Mouse (Mus musculus) liver, embryonic 14.5 days (tissue): ENCODE data around the gene B4galnt2. TPM values are rescaled to one million over a fixed set of nuclear protein-coding genes. Genes with fewer than 3 reads are reported as not detected.

Source experiments
- ATAC-seq: fragments of 200-750 bp; cut with Nextera tagmentation; 2 replicates; pipeline ENCODE4 v1.8.0; 2017; ENCODE audit warnings: moderate number of reproducible peaks, mild to moderate bottlenecking, moderate library complexity; ENCODE audit not compliant: insufficient read depth
- DNase-seq, 3 experiments: peaks; one replicate each; pipeline ENCODE4 v3.0.0-alpha.2; 2012 to 2013; ENCODE audit warnings: low read depth in 3 of 3, low spot score in 3 of 3
- H3K27ac ChIP-seq: fragments of 300-500 bp; sonication (generic); 2 replicates; pipeline ENCODE4 v1.5.1; 2014; ENCODE audit warnings: moderate library complexity, mild to moderate bottlenecking, control low read depth, inconsistent platforms
- H3K27me3 ChIP-seq: fragments of 300-500 bp; sonication (generic); 2 replicates; pipeline ENCODE4 v1.6.1; 2014; ENCODE audit warnings: mild to moderate bottlenecking, low read length, moderate library complexity; ENCODE audit not compliant: control insufficient read depth, insufficient read depth
- H3K36me3 ChIP-seq: fragments of 300-500 bp; sonication (generic); replicated peaks from 2 replicates; pipeline ENCODE4 v1.6.1; 2014; ENCODE audit warnings: low read depth; ENCODE audit not compliant: control insufficient read depth, insufficient read depth
- H3K4me1 ChIP-seq, 2 experiments: fragments of 200-500 bp in 1 of 2; fragments of 300-500 bp in 1 of 2; sonication (generic) in 1 of 2; replicated peaks; 2 replicates each; pipeline ENCODE4 v1.6.1; 2012 to 2014; ENCODE audit warnings: antibody characterized with exemption in 1 of 2, inconsistent platforms in 1 of 2, low read length in 1 of 2; ENCODE audit not compliant: control insufficient read depth in 2 of 2, insufficient read depth in 2 of 2
- H3K4me2 ChIP-seq: fragments of 300-500 bp; sonication (generic); 2 replicates; pipeline ENCODE4 v1.6.1; 2014; ENCODE audit warnings: low read depth, mild to moderate bottlenecking, control low read depth, moderate library complexity
- H3K4me3 ChIP-seq, 2 experiments: fragments of 200-500 bp in 1 of 2; fragments of 300-500 bp in 1 of 2; sonication (generic) in 1 of 2; 2 replicates each; pipeline ENCODE4 v1.5.1; 2012 to 2014; ENCODE audit warnings: low read depth in 2 of 2, low read length in 2 of 2, mild to moderate bottlenecking in 2 of 2, control low read depth in 1 of 2, inconsistent platforms in 1 of 2, moderate library complexity in 1 of 2; ENCODE audit not compliant: insufficient read depth in 1 of 2
- H3K9ac ChIP-seq: fragments of 300-500 bp; sonication (generic); replicated peaks from 2 replicates; pipeline ENCODE4 v1.6.1; 2014; ENCODE audit warnings: mild to moderate bottlenecking, control low read depth, moderate library complexity
- H3K9me3 ChIP-seq: fragments of 300-500 bp; sonication (generic); 2 replicates; pipeline ENCODE4 v1.6.1; 2016; ENCODE audit warnings: low read length, mixed read lengths; ENCODE audit not compliant: control insufficient read depth
- CTCF ChIP-seq: IDR thresholded peaks from 2 replicates; pipeline ENCODE4 v1.5.1; 2016; ENCODE audit warnings: antibody characterized with exemption, low read depth, control low read depth
- EP300 ChIP-seq: IDR thresholded peaks from 2 replicates; pipeline ENCODE4 v1.6.1; 2016; ENCODE audit warnings: antibody characterized with exemption, low read depth
- WGBS: fragments of 180-500 bp; shearing (Covaris S2); extraction: QIAGEN DNeasy Blood & Tissue Kit; methylation state at CpG from one replicate; pipeline ENCODE4 v1.1.7; 2014; ENCODE audit not compliant: insufficient replicate concordance; 5-methylcytosine and 5-hydroxymethylcytosine counted together
- polyA plus RNA-seq, 2 experiments: library from polyadenylated mRNA; depleted of rRNA in 1 of 2; stranded (reverse) in 1 of 2; unstranded in 1 of 2; fragments of >200 nt; fragmentation: Nextera tagmentation in 1 of 2; extraction: Ambion mirVana in 1 of 2; gene quantifications; 2 replicates each; pipeline versions ENCODE4 v1.2.1 to v1.2.3; 2012 to 2014

B4galnt2 gene
- polyA plus RNA-seq, 2 experiments: 0.02 to 0.09 TPM

- no peak overlapping the region for H3K27ac ChIP-seq
These were observed 76.1 kb downstream of the B4galnt2 start for GRCm38 (mm10) chr11:95838598-95838997.

GRCm38 (mm10) chr11:95837059-95837458 lies 77.6 kb downstream of the B4galnt2 start, which contains the start of gene Gngt2:
Gngt2 (plus strand) TSS chr11:95837216.
- no peak for DNase-seq
- Histone ChIP-seq H3K27me3 (peaks cover 18% of the 10 kb centered on the region), H3K9me3 (no peaks in the 10 kb centered on the region), H3K4me2 (no peak within 1 kb of the TSS), H3K4me3 (no peak within 1 kb of the TSS), H3K27ac (no peak within 1 kb of the TSS), H3K4me1 (peaks cover 15 to 31% of the 10 kb centered on the region in 2 experiments), H3K9ac (no peak within 1 kb of the TSS), H3K36me3 (no peaks in the 10 kb centered on the region)
- 82% methylated on average over 10 of the region's 10 CpGs for WGBS
- TF ChIP-seq EP300: no peak
- no peak for TF ChIP-seq CTCF
- no peak for ATAC-seq

More at GRCm38 (mm10) chr11:95838598-95838997, 76.1 kb downstream of the B4galnt2 start:
- Histone ChIP-seq H3K4me2 (no peak overlapping the region), H3K4me3 (no peak overlapping the region), H3K4me1 (peaks cover 19 to 45% of the 10 kb centered on the region in 2 experiments), H3K9ac (no peak overlapping the region), H3K9me3 (no peaks in the 10 kb centered on the region), H3K27me3 (peaks cover 3% of the 10 kb centered on the region), H3K36me3 (no peaks in the 10 kb centered on the region)
- 49% methylated on average over 4 of the region's 4 CpGs for WGBS
- TF ChIP-seq CTCF: no peak
- TF ChIP-seq EP300: no peak
- DNase-seq (no peak), ATAC-seq (no peak)

- no peaks in the 10 kb centered on the region for H3K36me3 ChIP-seq
- H3K4me3 ChIP-seq: no peak overlapping the region
- H3K9ac ChIP-seq: no peak overlapping the region
- H3K4me2 ChIP-seq: no peak overlapping the region
- TF ChIP-seq CTCF: no peak
- TF ChIP-seq EP300: no peak
- no peaks in the 10 kb centered on the region for H3K9me3 ChIP-seq
- ATAC-seq (no peak), DNase-seq (no peak)
- 69% methylated on average over 6 of the region's 6 CpGs for WGBS
- peaks cover 15 to 28% of the 10 kb centered on the region in 2 experiments for H3K4me1 ChIP-seq
- H3K27ac ChIP-seq: no peak overlapping the region
- peaks cover 25% of the 10 kb centered on the region for H3K27me3 ChIP-seq
These were observed 78.3 kb downstream of the B4galnt2 start for GRCm38 (mm10) chr11:95836433-95836832.

GRCm38 (mm10) chr11:95835832-95836231 lies 78.9 kb downstream of the B4galnt2 start:
- ATAC-seq (no peak), DNase-seq (no peak)
- H3K27ac ChIP-seq: no peak overlapping the region
- H3K36me3 ChIP-seq: no peaks in the 10 kb centered on the region
- H3K4me2 ChIP-seq: peak overlapping the region; percentile 34; the same call in 1 of the 2 replicates
- TF ChIP-seq EP300 (no peak), CTCF (no peak)
- 15% methylated on average over 6 of the region's 6 CpGs for WGBS
- peak overlapping the region; percentile 15; the same call in 1 of the 2 replicates for H3K9ac ChIP-seq
- peaks cover 15 to 31% of the 10 kb centered on the region in 2 experiments for H3K4me1 ChIP-seq
- no peak overlapping the region for H3K4me3 ChIP-seq
- H3K9me3 ChIP-seq: no peaks in the 10 kb centered on the region
- peaks cover 31% of the 10 kb centered on the region for H3K27me3 ChIP-seq

- Histone ChIP-seq H3K9ac (peak overlapping the region; percentile 15), H3K9me3 (no peaks in the 10 kb centered on the region), H3K27ac (peak overlapping the region; percentile 24), H3K27me3 (peaks cover 39% of the 10 kb centered on the region), H3K4me2 (peak overlapping the region; percentile 34), H3K4me3 (no peak overlapping the region), H3K36me3 (no peaks in the 10 kb centered on the region), H3K4me1 (peaks cover 15 to 31% of the 10 kb centered on the region in 2 experiments)
- 3% methylated on average over 15 of the region's 15 CpGs for WGBS
- peak; percentile 78 for ATAC-seq
- DNase-seq: peak in 2 of 3 experiments; percentile 55 to 58
- TF ChIP-seq EP300 (peak; percentile 79), CTCF (no peak)
These were observed 79.7 kb downstream of the B4galnt2 start for GRCm38 (mm10) chr11:95834742-95835710.
